Mouse (Mus musculus) neutrophil, adult 5-6 weeks (primary cell): Measurements from ENCODE around the gene Ttc6. TPM values are rescaled to one million over a fixed set of nuclear protein-coding genes. Genes with fewer than 3 reads are reported as not detected.

Source experiments
- ATAC-seq: fragments of 151-379, 151-347 bp; 2 replicates; pipeline ENCODE4 v1.8.0; 2017; ENCODE audit warnings: mild to moderate bottlenecking, moderate TSS enrichment; ENCODE audit not compliant: insufficient number of reproducible peaks, poor library complexity, low FRiP score, severe bottlenecking; ENCODE audit errors: extremely low read depth
- total RNA-seq: library from RNA; stranded (forward); fragments of 200-1000 nt; gene quantifications from 2 replicates; pipeline ENCODE4 v1.2.3, GENCODE M21; 2017

Ttc6 gene
- total RNA-seq, 1 experiment from 2014 or later: not detected

- ATAC-seq: no peak
Measured at GRCm38 (mm10) chr12:57544641-57545370, 19.1 kb upstream of the Ttc6 start.

GRCm38 (mm10) chr12:57545371-57546241 lies 18.3 kb upstream of the Ttc6 start:
- no peak for ATAC-seq

GRCm38 (mm10) chr12:57546415-57547201 lies 17.3 kb upstream of the Ttc6 start, which contains the start of gene Foxa1:
Gene Foxa1 (minus strand): TSS chr12:57546916.
- ATAC-seq: no peak

- no peak for ATAC-seq
Measured at GRCm38 (mm10) chr12:57547890-57548289, 16.0 kb upstream of the Ttc6 start.

- no peak for ATAC-seq
Measured at GRCm38 (mm10) chr12:57548352-57548980, 15.4 kb upstream of the Ttc6 start.

GRCm38 (mm10) chr12:57548981-57549666 lies 14.8 kb upstream of the Ttc6 start:
- ATAC-seq: no peak

- ATAC-seq: no peak
Measured at GRCm38 (mm10) chr12:57549667-57550160, 14.2 kb upstream of the Ttc6 start.

GRCm38 (mm10) chr12:57550181-57550808 lies 13.6 kb upstream of the Ttc6 start:
- no peak for ATAC-seq

- ATAC-seq: no peak
Measured at GRCm38 (mm10) chr12:57550881-57551280, 13.0 kb upstream of the Ttc6 start.

- ATAC-seq: no peak
Measured at GRCm38 (mm10) chr12:57552286-57552685, 11.6 kb upstream of the Ttc6 start.

GRCm38 (mm10) chr12:57554091-57554490 lies 9.8 kb upstream of the Ttc6 start:
- no peak for ATAC-seq

GRCm38 (mm10) chr12:57571773-57572172 lies 7.9 kb downstream of the Ttc6 start:
- ATAC-seq: no peak

- ATAC-seq: no peak
Measured at GRCm38 (mm10) chr12:57572415-57572814, 8.5 kb downstream of the Ttc6 start.

GRCm38 (mm10) chr12:57575931-57576628 lies 12.2 kb downstream of the Ttc6 start:
- ATAC-seq: no peak

GRCm38 (mm10) chr12:57607624-57608023 lies 43.7 kb downstream of the Ttc6 start:
- no peak for ATAC-seq

GRCm38 (mm10) chr12:57615137-57615536 lies 51.2 kb downstream of the Ttc6 start:
- ATAC-seq: no peak

- ATAC-seq: no peak
Measured at GRCm38 (mm10) chr12:57622030-57622429, 58.1 kb downstream of the Ttc6 start.
